Mouse (Mus musculus) adrenal gland, postnatal 14 days (tissue): Measurements from ENCODE around the gene Hist1h2aa. TPM values are rescaled to one million over a fixed set of nuclear protein-coding genes. Genes with fewer than 3 reads are reported as not detected.
A peak's percentile ranks its signal among the peaks of the same experiment; 100 is the strongest.

ENCODE experiments used
- DNase-seq: peaks from one replicate; pipeline ENCODE4 v3.0.0; 2021; ENCODE audit warnings: mixed read lengths
- long read RNA-seq, 2 experiments: library from polyadenylated mRNA; stranded (forward); transcript quantifications; one replicate each; pipeline ENCODE4 v2.0.0; 2021
- total RNA-seq: library from RNA; stranded (reverse); gene quantifications from 2 replicates; pipeline ENCODE4 v1.2.3, GENCODE M21; 2021

The Hist1h2aa gene
- not detected in 2 replicates for total RNA-seq
- long read RNA-seq, experiment 1: 0 reads
- long read RNA-seq, experiment 2: 0 reads

DNA sequence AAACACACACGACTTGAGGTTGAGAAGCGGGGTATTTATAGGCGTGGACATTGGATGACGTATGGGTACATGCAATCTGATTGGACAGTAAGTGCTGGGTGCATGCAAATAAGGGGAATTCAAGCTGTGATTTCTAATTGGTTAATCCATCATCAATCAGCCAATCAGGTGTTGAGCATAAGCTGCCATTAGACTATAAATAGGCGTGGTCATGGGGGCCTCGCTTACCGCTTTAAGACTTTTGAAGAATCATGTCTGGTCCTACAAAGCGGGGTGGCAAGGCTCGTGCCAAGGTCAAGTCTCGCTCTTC lies at the start of gene Hist1h2aa:
TSS of gene Hist1h2aa (plus strand) at position 252 of the 310 bp plus-strand sequence.
- DNase-seq: no peak

DNA sequence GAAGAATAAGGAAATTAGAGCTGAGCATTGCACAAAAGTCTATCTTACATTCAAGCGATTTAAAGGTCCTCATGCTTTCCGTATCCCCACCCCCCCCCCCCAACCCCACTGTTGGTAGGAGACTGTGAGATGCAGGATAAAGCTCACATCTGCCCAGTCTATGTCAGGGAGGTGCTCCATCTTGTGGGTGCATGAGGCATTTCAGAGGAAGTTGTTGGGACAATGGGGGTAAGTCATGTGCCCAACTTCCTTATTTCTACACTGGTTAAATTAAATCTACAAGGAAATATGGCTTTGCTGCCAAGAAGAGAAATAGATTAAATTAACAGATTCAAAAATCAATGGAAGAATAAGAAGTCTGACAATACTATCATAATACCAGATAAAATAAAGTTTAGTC lies 48.7 kb upstream of the Hist1h2aa start:
- peak; percentile 41 for DNase-seq

DNA sequence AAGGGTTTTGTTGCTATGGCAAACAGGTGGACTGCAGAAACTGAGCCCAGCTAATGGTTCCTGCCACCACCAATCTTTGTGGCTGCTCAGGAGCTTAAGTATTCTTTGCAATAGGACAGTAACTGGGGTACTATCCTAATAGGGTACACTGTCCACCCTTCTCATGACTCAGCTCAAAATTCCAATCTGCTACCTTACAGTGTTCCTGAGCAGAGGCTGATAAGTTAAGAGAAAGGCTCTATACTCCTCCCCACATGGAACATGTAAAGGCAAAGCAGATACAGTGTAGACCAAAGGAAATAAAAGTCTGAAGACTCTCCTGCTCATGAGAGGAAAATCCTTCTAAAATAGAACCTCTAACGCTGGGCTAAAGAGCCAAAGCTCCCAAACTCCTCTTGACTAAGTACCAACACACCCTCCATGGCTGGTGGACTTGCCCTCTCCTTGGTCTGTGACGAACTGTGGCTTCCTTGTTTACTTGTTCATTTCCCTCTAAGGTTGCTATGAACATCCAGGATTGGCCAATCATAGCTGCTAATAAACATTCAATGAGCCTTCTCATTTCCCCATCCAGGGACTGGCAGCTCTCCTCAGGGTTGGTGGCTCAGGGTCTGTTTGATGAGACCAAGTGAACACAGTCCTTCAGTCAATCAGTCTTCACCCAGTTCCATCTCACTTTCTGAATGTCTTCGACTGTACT lies 47.1 kb upstream of the Hist1h2aa start:
- no peak for DNase-seq

DNA sequence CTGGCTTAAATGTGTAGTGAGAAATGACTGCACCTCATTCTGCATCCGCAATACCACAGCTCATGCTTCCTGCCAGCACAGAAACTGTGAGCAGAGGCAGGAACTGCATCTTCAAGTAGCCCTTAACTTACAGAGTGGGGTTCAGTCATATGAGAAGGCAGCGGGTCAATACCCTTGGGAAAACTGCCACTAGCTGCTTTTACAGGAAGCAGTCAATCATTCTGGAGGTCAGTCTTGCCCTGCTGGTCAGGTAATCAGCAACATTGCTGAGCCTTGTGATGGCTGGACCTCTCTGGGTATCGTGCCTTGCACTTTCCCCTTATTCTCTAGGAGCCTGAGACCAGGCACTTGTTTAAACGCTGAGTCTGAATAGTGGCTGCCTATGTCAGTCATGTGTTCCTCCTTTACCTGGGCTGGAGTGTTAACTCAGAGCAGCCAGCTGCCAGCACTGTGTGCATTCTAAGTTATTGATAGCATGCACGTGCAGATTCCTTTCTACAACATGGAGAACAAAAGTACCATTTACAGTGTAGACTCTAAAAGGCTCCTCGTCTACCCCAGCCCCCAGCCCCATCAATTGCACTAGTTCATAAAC lies 45.2 kb upstream of the Hist1h2aa start:
- no peak for DNase-seq

DNA sequence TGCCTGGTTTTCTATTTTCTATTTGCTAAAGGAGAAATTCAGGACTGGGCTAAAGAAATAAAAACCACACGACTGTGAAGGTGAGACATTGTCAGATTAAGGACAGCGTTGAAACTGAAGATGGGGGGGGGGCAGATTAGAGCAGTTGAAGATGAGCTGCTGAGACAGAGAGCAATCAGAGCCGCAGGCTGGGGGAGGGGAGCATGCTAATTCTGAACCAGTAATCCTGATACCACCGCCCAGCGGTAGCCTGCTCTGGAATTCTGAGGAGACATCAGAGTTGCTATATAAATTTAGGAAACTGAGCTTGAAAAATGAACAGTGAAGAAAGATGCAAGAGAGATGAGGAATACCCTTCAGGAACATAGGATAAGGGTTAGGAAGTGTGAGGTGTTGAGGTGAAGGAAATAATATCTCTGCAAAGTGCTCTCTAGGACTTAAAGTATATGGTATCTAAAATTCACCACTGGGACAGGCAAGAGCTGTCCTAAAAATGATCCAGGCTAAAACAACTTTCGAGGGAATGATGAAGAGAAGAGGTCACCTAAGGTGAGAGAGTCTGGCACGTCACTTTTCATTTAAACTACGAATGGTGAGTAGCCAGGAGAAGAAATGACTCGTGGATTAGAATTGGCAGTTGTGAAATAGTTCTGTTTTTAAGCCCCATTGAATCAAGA lies 41.5 kb upstream of the Hist1h2aa start:
- no peak for DNase-seq

DNA sequence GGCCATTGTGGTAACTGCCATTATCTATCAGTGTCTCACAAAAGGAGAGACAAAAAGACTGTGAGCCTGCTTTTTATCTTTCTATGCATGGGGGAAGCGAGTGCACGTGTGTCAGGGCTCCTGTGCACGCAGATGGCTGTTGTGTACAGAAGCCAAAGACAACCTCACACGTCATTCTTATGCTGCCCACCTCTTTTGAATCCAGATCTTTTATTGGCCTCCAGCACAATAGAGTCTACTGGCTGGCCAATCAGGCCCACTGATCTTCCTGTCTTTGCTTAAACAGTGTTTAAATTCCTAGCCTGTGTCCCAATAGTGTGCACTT lies 41.0 kb upstream of the Hist1h2aa start:
- DNase-seq: no peak

DNA sequence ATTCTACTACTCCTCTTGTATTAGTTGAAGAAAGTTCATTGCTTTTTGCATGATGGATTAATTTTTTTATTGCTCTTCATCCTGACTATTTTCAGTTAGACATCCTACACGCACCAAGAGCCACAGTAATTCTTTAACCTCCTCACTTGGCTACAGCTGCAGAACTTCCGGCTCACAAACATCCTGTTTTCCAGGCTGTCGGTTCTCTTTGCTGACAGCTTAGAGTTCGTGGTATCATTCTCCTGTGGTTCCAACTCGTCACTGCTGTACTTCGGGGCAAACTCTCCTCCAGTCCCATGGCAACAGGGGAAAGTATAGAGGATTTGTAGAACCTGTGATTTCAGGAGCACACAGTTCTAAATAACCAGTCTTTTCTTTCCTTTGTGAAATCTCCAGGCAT lies 36.0 kb upstream of the Hist1h2aa start:
- no peak for DNase-seq

DNA sequence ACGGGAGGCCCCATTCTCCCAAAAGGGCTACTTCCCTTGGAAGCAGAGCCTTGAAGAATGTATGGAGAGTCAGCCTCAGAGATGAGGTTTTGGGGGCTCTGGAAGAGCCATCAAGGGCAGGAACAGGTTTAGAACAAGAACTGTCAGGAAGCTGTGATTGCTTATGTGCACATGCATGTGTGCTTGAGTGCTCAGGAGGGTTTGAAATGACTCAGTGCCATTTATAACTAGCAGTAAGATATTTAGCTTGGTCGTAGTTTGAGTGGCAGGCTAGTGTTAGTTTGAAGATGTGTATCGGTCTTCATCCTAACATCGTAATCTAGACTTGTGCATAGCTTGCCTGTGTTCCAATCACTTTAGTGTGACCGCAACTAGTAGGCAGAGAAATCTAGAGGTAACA lies 27.4 kb upstream of the Hist1h2aa start:
- DNase-seq: no peak

DNA sequence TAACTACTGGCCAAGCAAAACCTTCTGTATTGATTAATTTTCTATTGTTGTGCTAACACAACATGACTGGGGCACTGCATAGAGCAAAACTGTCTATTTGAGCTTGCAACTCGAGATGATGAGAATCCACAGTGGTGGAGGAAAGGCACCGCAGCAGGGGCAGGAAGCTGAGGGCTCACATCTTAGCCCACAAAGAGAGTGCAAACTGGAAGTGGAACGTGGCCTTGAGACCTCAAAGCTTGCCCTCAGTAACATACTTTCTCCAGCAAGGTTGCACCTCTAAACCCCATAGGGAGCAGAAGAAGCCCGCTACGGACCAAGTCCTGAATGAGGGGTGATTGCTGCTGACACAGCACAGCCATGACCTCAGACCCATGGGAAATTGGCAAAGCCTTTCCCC lies 24.1 kb upstream of the Hist1h2aa start:
- DNase-seq: no peak

DNA sequence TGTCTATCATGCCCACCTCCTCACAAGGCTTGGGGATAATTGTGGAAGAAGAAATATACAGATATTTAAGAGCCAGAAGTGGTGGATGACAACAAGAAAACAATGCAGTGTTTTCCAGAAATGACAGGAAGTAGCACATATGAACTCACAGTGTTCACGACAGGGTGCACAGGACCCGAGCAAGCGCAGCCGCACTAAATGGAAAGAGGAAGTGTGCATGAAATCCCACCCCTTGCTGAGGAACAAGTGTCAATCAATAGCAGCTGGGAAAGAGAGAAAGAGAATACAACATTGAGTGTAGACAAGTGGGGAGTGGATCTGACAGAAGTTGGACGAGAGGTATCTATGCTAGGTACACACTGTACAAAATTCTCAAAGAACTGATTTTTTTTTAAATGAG lies 22.9 kb upstream of the Hist1h2aa start:
- no peak for DNase-seq

DNA sequence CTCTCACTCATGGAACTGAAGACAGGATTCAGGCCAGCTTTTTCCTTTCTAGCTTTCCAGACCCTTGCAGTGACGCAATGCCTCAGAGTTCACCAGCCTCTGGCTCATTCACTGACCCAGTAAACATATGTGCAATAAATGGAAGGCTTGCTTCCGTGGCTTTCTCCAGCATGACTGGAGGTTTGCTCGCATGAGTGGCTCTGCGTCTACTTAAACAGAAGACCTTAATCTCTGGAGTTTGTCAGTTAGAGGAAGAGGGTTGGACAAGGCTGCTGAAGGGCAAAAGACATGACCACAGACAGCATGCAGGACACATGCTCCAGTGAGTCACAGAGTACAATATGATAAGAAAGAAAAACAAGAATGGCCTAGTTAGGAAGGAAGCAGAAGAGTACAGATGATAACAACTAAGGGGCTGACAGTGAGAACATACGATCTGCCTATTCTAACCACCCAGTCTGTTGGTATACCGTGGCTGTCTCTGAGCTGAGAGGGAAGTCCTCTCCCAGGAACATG lies 20.4 kb upstream of the Hist1h2aa start:
- peak; percentile 29 for DNase-seq

DNA sequence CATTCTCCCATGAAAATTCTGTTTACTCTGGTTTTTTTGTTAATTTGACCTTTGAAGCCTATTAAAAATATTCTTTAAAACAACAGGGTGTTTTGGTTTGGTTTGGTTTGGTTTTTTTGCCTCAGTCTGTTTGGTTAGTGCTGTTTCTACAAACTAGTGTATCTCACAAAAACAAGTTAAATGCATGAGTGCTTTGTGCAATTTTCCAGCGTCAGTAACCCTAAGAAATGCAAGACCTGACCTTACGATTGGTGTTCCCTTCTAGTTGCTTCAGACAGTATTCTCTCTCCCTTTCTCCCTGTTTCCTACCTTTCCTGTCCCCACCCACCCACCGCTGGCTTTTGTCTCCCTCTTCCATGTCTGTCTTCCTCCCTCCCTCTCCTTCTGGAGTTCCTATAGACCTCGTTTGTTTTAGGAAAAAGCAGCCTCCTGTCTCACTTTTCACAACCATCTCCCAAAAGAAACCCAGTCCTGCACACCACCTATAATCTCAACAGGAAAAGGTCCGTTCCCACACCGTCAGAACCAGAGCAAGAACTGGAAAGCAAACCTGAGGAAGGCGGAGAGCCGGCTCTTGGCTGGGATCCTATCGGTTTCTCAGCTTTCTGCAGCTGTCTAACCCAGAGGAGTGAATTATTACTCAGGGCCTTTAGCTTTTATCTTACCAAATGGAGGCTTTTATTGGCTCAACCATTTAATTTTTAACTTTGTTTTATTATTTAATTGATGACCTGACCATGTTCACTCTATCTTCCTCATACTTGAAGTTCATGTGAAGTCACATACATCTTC lies 19.7 kb upstream of the Hist1h2aa start, which contains the start of gene Slc17a4:
TSS of gene Slc17a4 (minus strand) at position 634 of the 792 bp plus-strand sequence.
- peak; percentile 21 for DNase-seq

DNA sequence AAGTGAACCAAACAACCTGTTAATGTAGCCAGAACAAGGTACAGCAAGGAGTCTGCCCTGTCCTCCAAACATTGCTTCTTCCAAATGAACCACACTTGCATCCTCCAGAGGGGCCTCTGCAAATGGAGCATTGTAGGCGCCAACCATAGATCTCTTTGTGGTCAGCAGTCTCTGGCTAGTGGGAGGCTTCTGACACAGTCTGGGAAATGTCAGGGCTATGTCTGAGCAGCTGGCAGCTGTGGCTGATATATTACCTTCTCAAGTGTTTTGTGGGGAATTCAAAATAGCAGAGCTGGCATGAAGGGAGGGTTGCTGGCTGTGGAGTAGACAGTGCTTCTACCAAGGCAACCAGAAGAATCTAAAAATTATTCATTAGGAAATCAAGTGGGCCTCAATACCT lies 18.1 kb upstream of the Hist1h2aa start:
- peak; percentile 50 for DNase-seq

DNA sequence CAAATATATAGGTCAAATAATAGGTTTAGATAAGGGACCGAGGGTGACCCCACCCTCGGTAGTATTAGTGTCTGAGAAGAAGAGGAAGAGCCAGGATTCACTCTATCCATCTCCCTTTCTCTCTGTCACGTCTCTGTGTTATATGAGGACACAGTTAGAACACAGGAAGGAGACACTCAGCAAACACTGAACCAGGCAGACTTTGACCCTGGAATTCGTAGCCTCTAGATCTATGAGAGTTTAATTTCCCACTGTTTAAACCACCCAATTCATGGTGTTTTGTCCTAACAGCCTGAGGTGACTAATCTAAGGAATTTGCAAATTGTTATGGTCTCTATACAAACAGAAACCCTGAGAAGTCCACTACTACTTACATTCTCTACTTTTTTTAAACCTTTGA lies 16.6 kb upstream of the Hist1h2aa start:
- no peak for DNase-seq

DNA sequence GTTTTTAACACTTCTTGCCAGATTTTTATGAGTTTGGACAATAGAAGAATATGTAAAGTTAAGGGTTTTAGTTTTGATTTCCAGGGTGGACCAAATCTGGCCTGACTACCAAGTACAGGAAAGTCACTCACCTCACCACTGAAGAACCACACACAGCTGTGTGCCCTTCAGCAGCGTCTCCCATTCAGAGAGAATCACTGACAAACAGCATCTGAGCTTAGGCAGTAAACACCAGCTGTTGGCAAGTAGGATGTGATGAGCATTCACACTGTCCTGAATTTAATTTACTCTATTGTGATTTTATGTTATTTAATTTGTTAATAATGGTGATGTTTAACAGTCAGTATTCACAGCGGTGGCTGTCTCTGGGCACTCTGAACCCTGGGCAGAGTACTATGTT lies 8.5 kb upstream of the Hist1h2aa start:
- DNase-seq: no peak

DNA sequence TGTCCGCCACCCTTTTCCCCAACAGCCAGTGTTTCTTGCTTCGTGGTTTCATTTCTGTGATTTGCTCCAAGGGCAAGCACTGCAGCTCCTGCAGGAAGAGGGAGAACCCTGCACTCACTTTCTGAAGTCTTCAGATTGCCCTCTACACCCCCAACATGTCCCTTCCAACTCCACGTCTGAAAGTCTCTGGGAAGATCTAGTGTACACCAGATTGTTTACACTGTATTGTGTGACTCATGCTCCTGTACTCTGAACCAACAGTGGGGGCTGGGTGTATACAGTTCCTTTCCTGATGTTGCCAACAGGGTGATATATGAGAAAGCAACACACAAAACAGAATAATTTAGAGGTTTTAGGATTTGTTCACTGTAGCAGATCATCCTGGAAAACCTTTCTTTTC lies 5.6 kb upstream of the Hist1h2aa start:
- DNase-seq: no peak

DNA sequence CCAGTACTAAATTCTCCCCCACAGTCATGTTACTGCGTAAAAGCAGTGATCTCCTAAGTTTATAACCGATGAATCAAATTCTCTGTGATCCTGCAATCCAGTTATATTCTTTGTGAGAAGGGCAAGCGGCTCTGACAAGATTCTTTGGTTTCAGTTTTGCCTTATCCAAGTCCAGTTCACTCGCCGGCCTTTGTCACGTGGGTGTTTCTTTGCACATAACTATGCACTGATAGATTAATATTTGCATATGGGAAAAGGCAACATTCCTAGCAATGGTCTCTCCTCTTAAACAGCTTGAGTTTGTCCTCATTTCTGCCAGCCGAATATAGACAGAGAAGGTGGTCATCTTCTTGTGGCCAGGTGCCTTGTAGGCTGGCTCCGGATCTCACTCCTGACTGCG lies 3.8 kb upstream of the Hist1h2aa start:
- no peak for DNase-seq

DNA sequence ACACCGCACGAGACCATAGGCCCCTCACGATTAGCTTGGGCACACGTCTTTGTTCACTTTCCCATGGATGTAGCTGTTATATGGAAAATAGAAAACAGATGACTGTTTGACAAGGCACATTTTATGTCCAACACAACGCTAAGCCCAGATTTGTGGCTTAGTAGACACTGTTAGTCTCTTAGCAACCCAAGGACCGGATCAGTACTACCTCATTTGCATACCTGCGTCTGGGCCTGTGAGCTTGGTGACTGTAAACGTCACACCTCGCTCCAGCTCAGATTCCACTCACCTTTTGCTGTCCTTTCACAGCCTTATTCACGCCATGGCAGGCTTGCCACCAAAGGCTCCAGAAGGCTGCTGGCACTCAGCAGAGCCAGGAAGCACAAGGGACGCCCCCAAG lies 3.4 kb upstream of the Hist1h2aa start:
- DNase-seq: no peak

DNA sequence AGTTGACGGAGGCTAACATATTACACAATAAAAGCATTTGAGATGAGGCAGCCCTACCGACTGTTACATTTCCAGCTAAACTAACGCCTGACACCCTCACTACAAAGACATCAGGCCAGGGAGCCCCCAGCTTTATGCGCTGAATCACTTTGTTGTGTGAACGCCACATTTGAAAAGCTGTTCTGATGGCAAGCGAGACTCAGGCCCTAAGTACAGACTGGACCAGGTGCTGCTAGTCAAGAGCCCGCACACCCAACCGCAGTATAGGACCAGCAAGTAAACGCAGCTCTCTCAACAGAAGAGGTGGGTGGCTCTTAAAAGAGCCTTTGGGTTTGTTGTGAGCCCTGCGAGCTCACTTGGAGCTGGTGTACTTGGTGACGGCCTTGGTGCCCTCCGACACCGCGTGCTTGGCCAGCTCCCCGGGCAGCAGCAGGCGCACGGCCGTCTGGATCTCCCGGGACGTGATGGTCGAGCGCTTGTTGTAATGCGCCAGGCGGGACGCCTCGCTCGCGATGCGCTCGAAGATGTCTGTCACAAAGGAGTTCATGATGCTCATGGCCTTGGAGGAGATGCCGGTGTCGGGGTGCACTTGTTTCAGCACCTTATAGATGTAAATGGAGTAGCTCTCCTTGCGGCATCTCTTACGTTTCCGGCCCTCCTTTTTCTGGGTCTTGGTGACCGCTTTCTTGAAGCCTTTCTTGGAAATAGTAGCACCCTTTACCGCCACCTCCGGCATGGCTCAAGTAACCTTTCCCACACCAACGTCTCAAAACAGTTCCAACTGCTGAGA lies 646 bp upstream of the Hist1h2aa start, which contains the start of gene Hist1h2ba:
TSS of gene Hist1h2ba (minus strand) at position 736 of the 790 bp plus-strand sequence.
- no peak for DNase-seq

DNA sequence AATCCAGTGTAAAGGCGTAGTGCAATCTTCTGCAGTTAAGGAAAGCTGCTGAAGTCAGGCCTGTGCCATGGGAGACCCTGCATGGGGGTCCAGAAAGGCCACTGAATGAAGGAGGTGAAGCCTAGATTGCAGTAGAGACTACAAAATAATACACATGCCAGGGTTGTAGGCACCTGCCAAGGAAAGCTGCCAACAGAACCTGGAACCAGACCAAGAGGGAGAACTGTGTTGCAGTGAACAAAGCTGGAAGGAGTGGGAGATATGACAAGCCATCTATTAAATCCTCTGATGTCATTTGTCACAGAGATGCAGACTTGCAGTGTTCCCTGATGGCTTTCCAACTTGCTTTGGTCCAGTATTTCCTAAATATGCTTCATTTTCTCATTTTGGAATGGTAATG lies 4.4 kb downstream of the Hist1h2aa start:
- DNase-seq: peak; percentile 56

DNA sequence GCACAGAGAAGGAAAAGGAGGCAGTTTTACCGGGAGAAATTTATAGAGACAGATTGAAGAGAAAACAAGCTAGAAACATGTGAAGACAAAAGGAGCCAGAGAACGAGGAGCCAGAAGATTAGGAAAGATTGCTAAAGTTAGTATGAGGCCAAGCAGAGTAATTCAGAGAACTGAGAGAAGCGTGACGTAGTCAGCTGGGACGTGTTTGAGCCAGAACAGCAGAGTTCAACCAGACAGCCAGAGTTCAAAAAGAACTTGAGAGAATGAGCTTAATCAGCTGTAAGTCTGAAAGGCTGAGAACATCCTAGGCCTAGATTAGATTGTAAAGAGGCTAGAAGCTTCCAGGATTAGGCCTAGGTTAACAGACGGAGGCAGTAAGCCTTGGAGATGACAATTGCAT lies 6.0 kb downstream of the Hist1h2aa start:
- DNase-seq: no peak

DNA sequence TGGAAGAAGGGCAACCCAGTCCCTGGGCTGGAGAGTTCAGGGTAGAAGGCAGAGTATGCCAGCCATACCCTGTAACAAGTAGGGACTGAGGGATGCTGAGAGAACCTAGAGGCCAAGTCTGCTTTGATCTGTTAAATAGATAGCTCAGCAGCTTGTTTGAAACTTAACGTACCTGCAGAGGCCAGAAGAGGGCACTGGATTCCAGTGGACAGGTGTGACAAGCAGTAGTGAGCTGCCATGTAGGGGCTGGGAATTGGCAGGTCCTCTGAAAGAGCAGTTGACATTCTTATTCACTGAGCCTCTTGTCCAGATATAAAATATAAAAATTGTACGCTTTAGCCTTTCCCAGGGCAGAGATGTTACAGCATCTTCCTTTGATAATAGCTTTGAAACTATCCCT lies 8.6 kb downstream of the Hist1h2aa start:
- no peak for DNase-seq
